Mouse (Mus musculus) liver, postnatal 0 days (tissue): ENCODE results near the gene Phip.

Experiments
- CTCF ChIP-seq: sonication (generic); IDR thresholded peaks from 2 replicates; pipeline ENCODE4 v1.5.1; 2016; ENCODE audit warnings: antibody characterized with exemption, low read depth
- EP300 ChIP-seq: IDR thresholded peaks from 2 replicates; pipeline ENCODE4 v1.6.1; 2016; ENCODE audit warnings: antibody characterized with exemption, low read depth, mild to moderate bottlenecking

DNA sequence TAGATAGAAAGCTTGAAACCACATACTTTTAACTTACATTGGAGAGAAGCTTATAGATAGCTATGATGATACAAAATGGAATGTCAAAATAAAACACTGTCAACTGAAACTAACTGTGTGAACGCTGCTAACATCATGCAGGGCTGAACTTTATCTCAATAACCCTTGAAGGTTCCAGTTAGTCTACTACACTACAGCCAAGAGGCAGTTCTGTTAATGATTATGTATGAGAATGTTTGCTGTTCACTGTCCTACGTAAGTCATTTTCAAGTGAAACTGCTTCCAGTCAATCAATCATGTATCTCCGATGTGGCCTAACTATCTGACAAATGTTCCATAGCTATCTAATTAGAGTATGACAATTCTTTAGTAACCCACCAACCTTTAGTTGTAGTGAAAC is 107.6 kb downstream of the Phip start:
- TF ChIP-seq EP300: no peak
- TF ChIP-seq CTCF: no peak
